Mouse (Mus musculus): Measurements from ENCODE around the gene Nup93. TPM values are rescaled to one million over a fixed set of nuclear protein-coding genes. Genes with fewer than 3 reads are reported as not detected.

The Nup93 gene
- polyA plus RNA-seq, 1 experiment: 29.1 TPM

DNA sequence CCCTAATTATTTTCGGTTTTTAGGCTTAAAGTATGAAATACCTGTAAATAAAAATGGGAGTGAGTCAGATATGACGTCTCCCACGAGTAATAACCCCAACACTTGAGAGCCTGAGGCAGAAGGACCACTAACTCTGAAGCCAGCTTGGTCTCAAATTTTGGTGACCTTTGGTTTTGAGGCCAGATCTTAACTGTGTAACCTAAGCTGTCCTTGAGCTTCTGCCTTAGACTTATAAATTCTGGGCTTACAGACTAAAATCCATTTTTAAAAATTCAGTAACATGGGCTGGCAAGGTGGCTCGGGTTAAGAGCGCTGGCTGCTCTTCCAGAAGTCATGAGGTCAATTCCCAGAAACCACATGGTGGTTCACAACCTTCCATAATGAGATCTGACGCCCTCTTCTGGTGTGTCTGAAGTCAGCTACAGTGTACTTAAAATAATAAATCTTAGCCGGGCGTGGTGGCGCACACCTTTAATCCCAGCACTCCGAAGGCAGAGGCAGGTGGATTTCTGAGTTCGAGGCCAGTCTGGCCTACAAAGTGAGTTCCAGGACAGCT is 40.4 kb upstream of the Nup93 start:
- 76% methylated on average over 11 of the region's 11 CpGs for WGBS
- H3K4me1 ChIP-seq (ENCODE audit: control insufficient read depth, insufficient read depth, low read length): peaks cover 4% of the 10 kb centered on the region
- no peak for DNase-seq
- no peaks in the 10 kb centered on the region for H3K27me3 ChIP-seq (ENCODE audit: control insufficient read depth, insufficient read depth, low read length)
- H3K4me3 ChIP-seq (replicated peaks; ENCODE audit: insufficient read depth, low read depth, low read length): peak overlapping the region; percentile 54
- no peak overlapping the region for H3K27ac ChIP-seq (ENCODE audit: insufficient read depth, low read length)
- TF ChIP-seq CTCF (IDR thresholded peaks at IDR 0.05; ENCODE audit: borderline replicate concordance, insufficient read depth, low read depth, low read length) (no peak), POLR2A (IDR thresholded peaks at IDR 0.05; ENCODE audit: borderline replicate concordance, insufficient read depth, low read length) (0 out of 2 replicates have a peak, but pooled peaks have one; percentile 1)

GRCm38 (mm10) chr8:94174619-94175213 is 39.6 kb upstream of the Nup93 start:
- no peaks in the 10 kb centered on the region for H3K27me3 ChIP-seq (ENCODE audit: control insufficient read depth, insufficient read depth, low read length)
- no peak overlapping the region for H3K4me3 ChIP-seq (replicated peaks; ENCODE audit: insufficient read depth, low read depth, low read length)
- WGBS: 60% methylated on average over 7 of the region's 7 CpGs

DNA sequence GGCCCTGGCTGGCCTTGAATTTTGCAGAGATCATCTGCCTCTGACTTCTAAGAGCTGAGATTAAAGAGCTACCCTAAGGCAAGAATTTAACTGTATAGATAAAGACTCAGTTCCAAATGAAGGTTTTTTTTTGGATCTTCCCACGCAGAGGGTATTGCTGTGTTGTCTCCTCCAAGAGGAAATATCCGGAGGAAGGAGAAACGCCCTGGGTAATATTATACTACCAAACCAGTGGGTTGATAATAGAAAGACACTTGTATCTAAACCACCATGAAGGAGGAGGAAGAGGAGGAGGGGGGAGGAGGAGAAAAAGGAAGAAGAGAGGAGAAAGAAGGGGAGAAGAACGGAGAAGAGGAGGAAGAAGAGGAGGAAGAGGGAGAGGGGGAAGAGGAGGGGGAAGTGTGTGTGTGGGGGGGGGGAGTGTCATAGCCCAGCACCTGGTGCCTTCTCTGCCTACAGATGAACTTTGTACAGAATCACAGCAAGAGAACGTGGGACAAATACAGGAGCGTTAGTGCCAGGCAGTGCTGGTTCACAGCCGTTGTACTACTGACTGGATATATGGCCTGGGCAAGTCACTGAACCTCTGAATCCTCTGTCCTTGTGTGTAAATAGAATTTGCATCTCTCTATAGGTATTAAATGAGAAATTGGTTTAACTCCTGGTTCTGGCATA is 36.5 kb upstream of the Nup93 start:
- Histone ChIP-seq H3K4me3 (replicated peaks; ENCODE audit: insufficient read depth, low read depth, low read length) (no peak overlapping the region), H3K27ac (ENCODE audit: insufficient read depth, low read length) (no peak overlapping the region; the same call in 1 of the 2 replicates), H3K4me1 (ENCODE audit: control insufficient read depth, insufficient read depth, low read length) (peaks cover 6% of the 10 kb centered on the region), H3K27me3 (ENCODE audit: control insufficient read depth, insufficient read depth, low read length) (no peaks in the 10 kb centered on the region)
- no peak for DNase-seq
- TF ChIP-seq POLR2A (IDR thresholded peaks at IDR 0.05; ENCODE audit: borderline replicate concordance, insufficient read depth, low read length): no peak
- TF ChIP-seq CTCF (IDR thresholded peaks at IDR 0.05; ENCODE audit: borderline replicate concordance, insufficient read depth, low read depth, low read length): no peak
- 88% methylated on average over 7 of the region's 7 CpGs for WGBS

More at GRCm38 (mm10) chr8:94174619-94175213, 39.6 kb upstream of the Nup93 start:
- TF ChIP-seq POLR2A (IDR thresholded peaks at IDR 0.05; ENCODE audit: borderline replicate concordance, insufficient read depth, low read length) (no peak), CTCF (IDR thresholded peaks at IDR 0.05; ENCODE audit: borderline replicate concordance, insufficient read depth, low read depth, low read length) (no peak)
- peaks cover 6% of the 10 kb centered on the region for H3K4me1 ChIP-seq (ENCODE audit: control insufficient read depth, insufficient read depth, low read length)
- DNase-seq: no peak
- H3K27ac ChIP-seq (ENCODE audit: insufficient read depth, low read length): no peak overlapping the region

GRCm38 (mm10) chr8:94178857-94179712 is 35.3 kb upstream of the Nup93 start, which contains the start of gene Mt1:
Gene Mt1, plus strand, starts transcription at chr8:94179082.
- H3K4me3 ChIP-seq (replicated peaks; ENCODE audit: insufficient read depth, low read depth, low read length): peak within 1 kb of the TSS; percentile 90
- WGBS: under 1% methylated on average over 50 of the region's 50 CpGs
- peak within 1 kb of the TSS; percentile 32; the same call in 1 of the 2 replicates for H3K27ac ChIP-seq (ENCODE audit: insufficient read depth, low read length)
- peak; percentile 80 to 83 for DNase-seq
- TF ChIP-seq CTCF (IDR thresholded peaks at IDR 0.05; ENCODE audit: borderline replicate concordance, insufficient read depth, low read depth, low read length): no peak
- TF ChIP-seq POLR2A (IDR thresholded peaks at IDR 0.05; ENCODE audit: borderline replicate concordance, insufficient read depth, low read length): peak; percentile 64; the same call in 1 of the 2 replicates
- H3K4me1 ChIP-seq (ENCODE audit: control insufficient read depth, insufficient read depth, low read length): peaks cover 6% of the 10 kb centered on the region
- peaks cover 2% of the 10 kb centered on the region; the same call in 1 of the 2 replicates for H3K27me3 ChIP-seq (ENCODE audit: control insufficient read depth, insufficient read depth, low read length)

- peak overlapping the region; percentile 90 for H3K4me3 ChIP-seq (replicated peaks; ENCODE audit: insufficient read depth, low read depth, low read length)
- TF ChIP-seq CTCF (IDR thresholded peaks at IDR 0.05; ENCODE audit: borderline replicate concordance, insufficient read depth, low read depth, low read length) (no peak), POLR2A (IDR thresholded peaks at IDR 0.05; ENCODE audit: borderline replicate concordance, insufficient read depth, low read length) (no peak)
- peak in 1 of 2 experiments; percentile 27 for DNase-seq
- peak overlapping the region; percentile 32; the same call in 1 of the 2 replicates for H3K27ac ChIP-seq (ENCODE audit: insufficient read depth, low read length)
- H3K27me3 ChIP-seq (ENCODE audit: control insufficient read depth, insufficient read depth, low read length): peaks cover 2% of the 10 kb centered on the region; the same call in 1 of the 2 replicates
- 12% methylated on average over 25 of the region's 25 CpGs for WGBS
- H3K4me1 ChIP-seq (ENCODE audit: control insufficient read depth, insufficient read depth, low read length): peaks cover 6% of the 10 kb centered on the region
Measured at GRCm38 (mm10) chr8:94179713-94180560, 34.4 kb upstream of the Nup93 start.

GRCm38 (mm10) chr8:94180561-94180908 is 33.8 kb upstream of the Nup93 start:
- Histone ChIP-seq H3K27me3 (ENCODE audit: control insufficient read depth, insufficient read depth, low read length) (peaks cover 2% of the 10 kb centered on the region; the same call in 1 of the 2 replicates), H3K4me3 (replicated peaks; ENCODE audit: insufficient read depth, low read depth, low read length) (no peak overlapping the region), H3K27ac (ENCODE audit: insufficient read depth, low read length) (no peak overlapping the region), H3K4me1 (ENCODE audit: control insufficient read depth, insufficient read depth, low read length) (peaks cover 6% of the 10 kb centered on the region)
- TF ChIP-seq CTCF (IDR thresholded peaks at IDR 0.05; ENCODE audit: borderline replicate concordance, insufficient read depth, low read depth, low read length) (no peak), POLR2A (IDR thresholded peaks at IDR 0.05; ENCODE audit: borderline replicate concordance, insufficient read depth, low read length) (no peak)
- 97% methylated on average over 1 of the region's 1 CpGs for WGBS
- DNase-seq: no peak

Data from cerebellum, adult 2 months (tissue).